Mouse (Mus musculus) embryonic fibroblast, embryonic 13.5 days (primary cell): ENCODE data around the gene Cfap299.

Experiments
- CTCF ChIP-seq: IDR thresholded peaks from 2 replicates; pipeline ENCODE4 v1.5.1; 2011; ENCODE audit warnings: mild to moderate bottlenecking, control low read depth, low read length, moderate library complexity, borderline replicate concordance; ENCODE audit not compliant: insufficient read depth
- POLR2A ChIP-seq: IDR thresholded peaks from 2 replicates; pipeline ENCODE4 v1.6.1; 2011; ENCODE audit warnings: low read depth, mild to moderate bottlenecking, control low read depth, low read length, moderate library complexity

DNA sequence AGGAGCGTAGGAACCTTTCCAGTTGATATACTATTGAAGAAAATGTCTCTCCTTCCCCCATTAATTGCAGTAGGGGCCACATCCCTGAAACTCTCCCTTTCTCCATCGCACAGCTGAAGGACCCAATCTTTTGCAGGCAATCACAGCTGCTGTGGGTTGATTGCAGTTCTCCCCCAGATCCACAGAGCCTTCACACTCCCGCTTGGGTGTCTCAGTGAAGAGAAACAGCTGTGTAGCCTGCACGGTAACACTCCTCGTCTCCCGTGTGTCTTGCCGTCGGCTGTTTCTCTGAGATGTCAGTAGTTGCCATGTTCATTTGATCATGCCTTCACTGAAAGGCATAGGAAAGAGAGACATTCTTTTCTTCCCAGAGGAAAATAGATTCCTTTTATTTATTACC is 148.2 kb downstream of the Cfap299 start:
- no peak for TF ChIP-seq CTCF
- TF ChIP-seq POLR2A, result no peak
